Mouse (Mus musculus): ENCODE measurements around the gene Milr1.

DNA sequence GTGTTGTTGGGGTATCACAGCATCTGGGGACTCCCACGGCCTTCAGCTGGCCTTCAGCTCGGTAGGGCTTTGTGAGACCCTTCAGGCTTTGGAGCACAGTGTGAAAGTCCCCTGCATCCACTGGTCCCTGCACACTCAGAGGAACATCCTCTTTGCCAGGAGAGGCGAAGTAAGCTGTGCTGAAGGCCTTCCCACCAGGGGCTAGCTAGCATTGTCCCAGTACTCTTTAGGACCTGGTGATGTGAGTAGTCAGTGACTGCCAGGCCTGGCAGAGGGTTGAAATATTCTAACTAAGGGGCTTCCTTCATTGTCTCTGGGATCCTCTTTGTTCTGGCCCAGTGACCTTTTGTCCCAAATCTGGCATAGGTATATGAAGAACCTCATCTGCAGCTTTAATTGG is 14.4 kb upstream of the Milr1 start:
- no peak for TF ChIP-seq POLR2A (IDR thresholded peaks at IDR 0.05; ENCODE audit: extremely low read depth, insufficient read depth, low read length)
- TF ChIP-seq CTCF (IDR thresholded peaks at IDR 0.05; ENCODE audit: extremely low read depth, insufficient read depth, low read length), result no peak

All from cortical plate, adult 2 months (tissue).